Mouse (Mus musculus) neutrophil, adult 65 days (primary cell): ENCODE results near the gene Actl10. TPM values are rescaled to one million over a fixed set of nuclear protein-coding genes. Genes with fewer than 3 reads are reported as not detected.

ENCODE experiments used
- total RNA-seq: library from RNA; stranded (reverse); gene quantifications from 2 replicates; pipeline ENCODE4 v1.2.4, GENCODE M21; 2023

The Actl10 gene
- 0.32 TPM in 1 of 2 replicates, not detected in the other for total RNA-seq

DNA sequence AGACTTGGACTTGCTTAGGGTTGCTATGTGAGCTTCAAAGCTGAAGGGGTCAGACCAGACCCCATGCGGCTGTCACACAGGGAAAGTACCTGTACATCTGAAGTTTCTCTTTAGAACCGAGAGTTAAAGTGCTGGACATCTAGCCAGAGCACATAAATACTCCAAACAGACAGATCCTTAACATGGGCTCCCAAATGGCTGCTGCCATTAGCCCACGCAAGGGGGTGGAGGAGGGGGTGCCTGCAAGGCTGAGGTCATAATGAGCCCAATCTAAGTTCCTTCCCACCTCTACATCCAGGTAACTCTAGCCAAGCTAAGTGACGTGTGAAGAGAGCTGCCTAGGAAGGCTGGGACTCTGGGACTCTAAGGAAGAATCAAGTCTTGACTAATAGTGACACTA is at the start of gene Actl10:
Gene Actl10, plus strand, starts transcription at position 301 of the 400 bp plus-strand sequence.

GRCm38 (mm10) chr2:154546711-154547110 is 4.9 kb upstream of the Actl10 start, which contains the start of gene 1700003F12Rik:
1700003F12Rik (plus strand) TSS chr2:154547085.

DNA sequence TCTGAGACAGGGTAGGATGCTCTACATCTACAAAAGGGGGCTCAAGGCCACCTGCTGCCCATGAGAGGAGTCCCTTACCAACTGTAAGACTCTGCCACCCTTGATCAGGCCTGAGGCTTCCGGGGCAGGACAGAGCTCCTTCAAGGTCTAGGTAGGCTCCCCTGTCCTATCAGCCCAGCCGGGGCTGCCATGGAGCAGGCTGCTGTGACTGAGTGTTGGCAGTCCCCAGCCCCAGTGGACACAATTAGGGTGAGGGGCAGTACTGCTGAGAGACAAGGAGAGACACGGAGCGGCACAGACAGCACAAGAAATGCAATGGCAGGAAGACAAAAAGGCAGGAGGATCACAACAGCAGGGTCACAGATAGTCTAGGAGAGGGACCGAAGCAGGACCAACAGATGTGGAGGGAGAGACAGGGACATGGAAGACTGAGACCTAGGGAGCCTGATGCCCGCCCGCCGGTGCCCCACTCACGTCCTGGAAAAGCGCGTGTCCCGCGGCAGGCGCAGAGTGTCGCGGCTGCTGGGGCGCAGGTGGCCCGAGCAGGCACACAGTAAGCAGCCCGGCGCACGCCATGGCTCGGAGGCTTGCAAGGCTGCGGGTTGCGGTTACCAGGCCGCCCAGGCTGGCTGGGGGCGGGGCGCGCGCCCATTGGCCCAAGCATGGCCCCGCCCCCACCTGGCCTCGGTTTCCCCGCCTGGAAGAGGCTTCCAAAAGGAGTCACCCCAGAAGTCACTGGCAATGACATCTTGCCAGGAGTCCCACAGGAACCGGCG is 6.9 kb downstream of the Actl10 start, which contains the start of gene Necab3:
Gene Necab3, minus strand, starts transcription at position 627 of the 776 bp plus-strand sequence.

DNA sequence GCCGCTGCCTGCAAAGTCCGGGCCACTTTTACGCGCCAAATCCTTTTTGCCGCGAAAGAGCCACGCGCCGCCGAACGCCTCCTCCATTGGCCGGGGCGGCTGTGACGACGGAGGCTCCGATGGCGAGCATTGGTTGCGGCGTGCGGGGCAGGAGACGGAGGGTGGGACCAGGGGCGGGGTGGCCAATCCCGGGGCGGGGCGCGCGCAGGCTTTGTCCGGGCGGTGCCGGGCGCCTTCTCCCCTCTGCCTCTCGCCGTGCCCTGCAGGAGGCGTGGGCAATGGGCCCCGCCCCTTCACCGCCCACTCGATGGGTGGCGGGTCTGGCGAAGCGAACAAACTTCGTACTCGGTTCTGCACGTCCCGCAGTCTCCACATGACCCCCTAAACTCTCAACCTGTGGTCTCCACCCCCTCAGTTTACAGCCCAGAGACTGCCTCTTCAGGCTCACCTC is 18.3 kb downstream of the Actl10 start, which contains the start of gene E2f1:
Gene E2f1, minus strand, starts transcription at position 57 of the 451 bp plus-strand sequence.

Other genes with a start within 250 kb of the Actl10 start
- not detected in 2 replicates for gene Bpifb9b, start 244.5 kb upstream of the Actl10 start, total RNA-seq
- gene Cdk5rap1, start 178.8 kb upstream of the Actl10 start, total RNA-seq = 6.5 and 7.6 TPM in 2 replicates
- 0.98 and 1.4 TPM in 2 replicates for gene Snta1, start 143.7 kb upstream of the Actl10 start, total RNA-seq
- gene Cbfa2t2, start 115.3 kb upstream of the Actl10 start, total RNA-seq = 18.3 and 30.7 TPM in 2 replicates
- gene 1700003F12Rik, start 4.7 kb upstream of the Actl10 start, total RNA-seq = 0.76 TPM in 1 of 2 replicates, not detected in the other
- 1.1 and 2.1 TPM in 2 replicates for gene Necab3, start 7.1 kb downstream of the Actl10 start, total RNA-seq
- 14.2 and 18.8 TPM in 2 replicates for gene E2f1, start 18.1 kb downstream of the Actl10 start, total RNA-seq
- 13.9 and 14.9 TPM in 2 replicates for gene Pxmp4, start 51.9 kb downstream of the Actl10 start, total RNA-seq
- gene Zfp341, start 61.5 kb downstream of the Actl10 start, total RNA-seq = 2.7 and 3.6 TPM in 2 replicates
- 0.91 TPM in 1 of 2 replicates, not detected in the other for gene 4930519P11Rik, start 61.7 kb downstream of the Actl10 start, total RNA-seq
- 203 and 242 TPM in 2 replicates for gene Chmp4b, start 99.9 kb downstream of the Actl10 start, total RNA-seq
- not detected in 2 replicates for gene Gm14214, start 218.3 kb downstream of the Actl10 start, total RNA-seq
- 161 and 165 TPM in 2 replicates for gene Raly, start 239.3 kb downstream of the Actl10 start, total RNA-seq
- gene a, start 239.6 kb downstream of the Actl10 start, total RNA-seq = not detected in 2 replicates